Mouse (Mus musculus) liver, embryonic 13.5 days (tissue): ENCODE results near the gene Esr1. TPM values are rescaled to one million over a fixed set of nuclear protein-coding genes. Genes with fewer than 3 reads are reported as not detected.

Experiments
- ATAC-seq: fragments of 200-750 bp; cut with Nextera tagmentation; 2 replicates; pipeline ENCODE4 v1.8.0; 2017; ENCODE audit warnings: low read depth, mild to moderate bottlenecking, moderate number of reproducible peaks, moderate library complexity
- DNase-seq: peaks from one replicate; pipeline ENCODE4 v3.0.0; 2022
- H3K27ac ChIP-seq: fragments of 300-500 bp; sonication (generic); 2 replicates; pipeline ENCODE4 v1.5.1; 2015; ENCODE audit warnings: moderate library complexity, mild to moderate bottlenecking, inconsistent platforms
- H3K27me3 ChIP-seq: fragments of 300-500 bp; sonication (generic); 2 replicates; pipeline ENCODE4 v1.6.1; 2015; ENCODE audit warnings: mild to moderate bottlenecking, inconsistent platforms
- H3K36me3 ChIP-seq: fragments of 300-500 bp; sonication (generic); 2 replicates; pipeline ENCODE4 v1.6.1; 2015; ENCODE audit warnings: mild to moderate bottlenecking, inconsistent platforms
- H3K4me1 ChIP-seq: fragments of 300-500 bp; sonication (generic); replicated peaks from 2 replicates; pipeline ENCODE4 v1.6.1; 2015; ENCODE audit warnings: inconsistent platforms
- H3K4me2 ChIP-seq: fragments of 300-500 bp; sonication (generic); 2 replicates; pipeline ENCODE4 v1.6.1; 2015; ENCODE audit warnings: inconsistent platforms, mild to moderate bottlenecking, moderate library complexity
- H3K4me3 ChIP-seq: fragments of 300-500 bp; sonication (generic); replicated peaks from 2 replicates; pipeline ENCODE4 v1.5.1; 2015; ENCODE audit warnings: mild to moderate bottlenecking, inconsistent platforms
- H3K9ac ChIP-seq: fragments of 300-500 bp; sonication (generic); 2 replicates; pipeline ENCODE4 v1.6.1; 2015; ENCODE audit warnings: mild to moderate bottlenecking, inconsistent platforms
- H3K9me3 ChIP-seq: fragments of 300-500 bp; sonication (generic); replicated peaks from 2 replicates; pipeline ENCODE4 v1.6.1; 2016; ENCODE audit warnings: inconsistent platforms
- WGBS: fragments of 180-500 bp; shearing (Covaris S2); methylation state at CpG from one replicate; pipeline ENCODE4 v1.1.7; 2015; ENCODE audit not compliant: insufficient replicate concordance; 5-methylcytosine and 5-hydroxymethylcytosine counted together
- polyA plus RNA-seq: library from polyadenylated mRNA; unstranded; fragments of >200 nt; fragmentation: Nextera tagmentation; extraction: Ambion mirVana; gene quantifications from 2 replicates; pipeline ENCODE4 v1.2.1, GENCODE M21; 2015

Gene Esr1
- polyA plus RNA-seq, 1 experiment from 2014 or later = 0.12 TPM

DNA sequence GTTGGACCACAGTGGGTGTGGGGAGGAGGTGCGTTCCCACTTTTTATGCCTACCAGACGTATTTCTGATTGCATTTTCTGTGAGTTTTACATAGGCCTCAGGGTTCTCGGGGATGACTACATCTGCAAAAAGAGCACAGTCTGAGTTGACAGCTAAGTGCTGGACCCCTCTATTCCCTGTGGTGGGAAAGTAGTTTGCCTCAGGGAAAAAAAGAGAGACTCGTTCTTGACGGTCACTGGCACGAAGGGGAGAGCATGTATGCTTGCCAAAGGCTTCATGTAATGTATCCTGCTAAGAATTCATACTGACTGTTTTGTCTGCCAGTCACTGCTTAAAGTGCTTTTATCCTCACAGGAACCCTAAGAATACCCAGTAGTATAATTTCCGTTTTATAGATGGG lies 433.8 kb downstream of the Esr1 start:
- Histone ChIP-seq H3K27me3 (no peaks in the 10 kb centered on the region), H3K36me3 (peaks cover 27% of the 10 kb centered on the region), H3K4me3 (no peak overlapping the region), H3K9ac (no peak overlapping the region), H3K4me2 (no peak overlapping the region), H3K27ac (no peak overlapping the region), H3K4me1 (no peaks in the 10 kb centered on the region), H3K9me3 (no peaks in the 10 kb centered on the region)
- DNase-seq (no peak), ATAC-seq (no peak)
- 77% methylated on average over 7 of the region's 7 CpGs for WGBS

- Histone ChIP-seq H3K4me1 (no peaks in the 10 kb centered on the region), H3K36me3 (peaks cover 27% of the 10 kb centered on the region), H3K4me2 (no peak overlapping the region), H3K9me3 (no peaks in the 10 kb centered on the region), H3K27ac (no peak overlapping the region), H3K4me3 (no peak overlapping the region), H3K9ac (no peak overlapping the region), H3K27me3 (no peaks in the 10 kb centered on the region)
- 76% methylated on average over 5 of the region's 5 CpGs for WGBS
- no peak for ATAC-seq
- no peak for DNase-seq
Measured at GRCm38 (mm10) chr10:5045671-5046070, 434.3 kb downstream of the Esr1 start.

Other genes with a start within 250 kb of the Esr1 start
- 4.4 and 5.7 TPM in 2 replicates for gene Zbtb2, start 223.5 kb upstream of the Esr1 start, polyA plus RNA-seq
- 21.4 and 25.0 TPM in 2 replicates for gene Rmnd1, start 179.2 kb upstream of the Esr1 start, polyA plus RNA-seq
- gene Armt1, start 179.1 kb upstream of the Esr1 start, polyA plus RNA-seq = 19.4 and 21.7 TPM in 2 replicates
- not detected in 2 replicates for gene Ccdc170, start 129.1 kb upstream of the Esr1 start, polyA plus RNA-seq